Mouse (Mus musculus) cortical plate, adult 2 months (tissue): ENCODE results near the gene Ap5s1.

ENCODE experiments used
- CTCF ChIP-seq: fragments of 200-500 bp; IDR thresholded peaks from 2 replicates; pipeline ENCODE4 v1.5.1; 2011; ENCODE audit warnings: mild to moderate bottlenecking, control low read depth, low read length; ENCODE audit not compliant: insufficient read depth; ENCODE audit errors: extremely low read depth
- POLR2A ChIP-seq: fragments of 200-500 bp; IDR thresholded peaks from 2 replicates; pipeline ENCODE4 v1.6.1; 2011; ENCODE audit warnings: mild to moderate bottlenecking, low read length, control low read depth; ENCODE audit not compliant: insufficient read depth; ENCODE audit errors: extremely low read depth

DNA sequence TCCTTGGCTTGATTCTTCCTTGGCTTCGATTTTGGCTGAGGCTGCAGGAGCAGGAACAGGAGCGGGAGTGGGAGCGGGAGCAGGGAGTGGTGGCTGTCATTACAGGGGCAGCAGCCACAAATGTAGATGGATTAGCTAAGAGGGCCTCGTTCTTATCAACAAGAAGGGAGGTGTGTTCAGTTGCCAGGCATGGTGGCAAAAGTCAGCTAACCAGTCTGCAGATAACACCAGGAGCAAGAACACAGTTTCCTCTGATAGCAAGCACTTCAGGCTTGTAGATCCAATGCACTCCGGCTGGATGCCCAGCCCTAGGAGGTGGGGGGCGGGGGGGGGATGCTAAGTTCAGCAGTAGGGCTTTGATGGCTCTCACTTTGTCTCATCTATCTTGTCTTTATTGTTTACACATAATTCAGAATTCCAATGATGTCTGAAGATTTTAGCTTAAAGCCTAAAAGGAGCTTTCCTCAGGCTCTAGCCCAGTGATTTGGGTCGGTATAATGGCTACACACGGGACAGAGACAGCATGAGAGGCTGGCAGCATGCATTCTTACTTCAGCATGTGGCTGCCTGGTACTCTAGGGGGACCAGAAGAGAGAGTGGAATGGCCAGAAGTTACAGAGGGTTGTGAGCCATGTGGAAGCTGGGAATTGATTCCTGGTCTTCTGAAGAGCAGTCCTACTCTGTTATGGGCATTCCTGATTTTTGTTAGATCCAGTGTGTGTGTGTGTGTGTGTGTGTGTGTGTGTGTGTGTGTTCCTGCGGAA lies 53.8 kb downstream of the Ap5s1 start:
- no peak for TF ChIP-seq POLR2A
- TF ChIP-seq CTCF, result no peak
